Mouse (Mus musculus): ENCODE results near the gene Ints1.
A peak's percentile ranks its signal among the peaks of the same experiment; 100 is the strongest.
"Not testable (repeated sequence)": the region's sequence is repeated elsewhere in the genome, so short reads cannot be mapped to it uniquely, and the experiment has no call there.

The Ints1 gene

DNA sequence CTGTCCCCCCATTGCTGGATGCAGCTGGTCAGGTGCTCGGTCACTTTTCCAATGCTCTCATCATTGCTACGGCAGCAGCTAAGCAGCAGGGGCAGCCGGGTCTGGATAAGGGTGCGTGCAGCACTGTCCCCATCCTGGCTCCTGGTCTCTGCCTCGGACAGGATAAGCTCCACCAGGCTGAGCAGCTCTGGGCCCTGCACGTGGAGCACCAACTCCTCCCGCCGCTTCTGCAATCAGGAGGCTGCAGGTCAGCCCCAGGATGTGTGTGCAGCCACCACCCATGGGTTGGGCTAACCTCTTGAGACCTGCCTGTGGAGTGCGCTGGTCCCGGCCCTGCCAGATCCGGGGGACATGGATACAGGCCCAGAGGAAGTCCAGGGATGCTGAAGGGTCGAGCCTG, 19.3 kb downstream of the Ints1 start:
- no peak for DNase-seq (ENCODE audit: low spot score)

DNA sequence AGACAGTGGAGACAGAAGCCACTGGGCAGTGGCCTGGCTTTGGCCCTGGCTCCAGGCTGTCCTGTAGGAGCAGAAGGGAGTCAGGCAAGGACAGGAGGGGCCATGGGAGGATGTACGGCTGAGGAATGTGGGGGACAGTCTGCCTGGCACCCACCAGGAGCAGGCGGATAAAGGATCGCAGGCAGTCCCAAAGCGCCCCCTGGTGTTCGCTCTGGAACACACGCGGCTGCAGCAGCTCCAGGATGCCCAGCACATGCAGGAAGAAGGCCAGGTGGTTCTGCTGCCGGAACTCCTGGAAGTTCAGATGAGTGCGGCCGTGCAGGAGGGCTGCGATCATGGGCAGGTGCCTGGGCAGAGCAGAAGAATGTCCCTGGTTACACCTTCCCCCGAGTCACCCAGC, 20.7 kb downstream of the Ints1 start:
- DNase-seq (ENCODE audit: low spot score), result peak; percentile 71

DNA sequence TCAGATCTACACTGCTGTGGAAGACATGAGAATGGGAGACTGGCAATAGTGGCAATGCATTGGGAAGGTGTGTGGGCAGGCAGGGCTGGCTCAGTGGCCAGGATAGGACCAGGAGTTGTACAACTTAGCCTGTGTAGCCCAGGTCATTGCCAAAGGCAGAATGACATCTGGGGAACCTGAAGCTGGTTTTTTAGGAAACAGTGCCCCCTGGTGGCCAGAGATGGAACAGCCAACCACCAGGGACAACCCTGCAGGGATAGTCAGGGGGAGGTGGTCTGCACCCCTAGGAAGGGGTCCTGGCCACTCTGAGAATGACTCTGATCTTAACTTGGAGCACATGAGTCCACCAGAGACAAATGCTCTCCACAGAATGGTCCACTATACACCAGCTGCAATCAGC, 24.9 kb downstream of the Ints1 start:
- peak; percentile 83 for DNase-seq (ENCODE audit: low spot score)

DNA sequence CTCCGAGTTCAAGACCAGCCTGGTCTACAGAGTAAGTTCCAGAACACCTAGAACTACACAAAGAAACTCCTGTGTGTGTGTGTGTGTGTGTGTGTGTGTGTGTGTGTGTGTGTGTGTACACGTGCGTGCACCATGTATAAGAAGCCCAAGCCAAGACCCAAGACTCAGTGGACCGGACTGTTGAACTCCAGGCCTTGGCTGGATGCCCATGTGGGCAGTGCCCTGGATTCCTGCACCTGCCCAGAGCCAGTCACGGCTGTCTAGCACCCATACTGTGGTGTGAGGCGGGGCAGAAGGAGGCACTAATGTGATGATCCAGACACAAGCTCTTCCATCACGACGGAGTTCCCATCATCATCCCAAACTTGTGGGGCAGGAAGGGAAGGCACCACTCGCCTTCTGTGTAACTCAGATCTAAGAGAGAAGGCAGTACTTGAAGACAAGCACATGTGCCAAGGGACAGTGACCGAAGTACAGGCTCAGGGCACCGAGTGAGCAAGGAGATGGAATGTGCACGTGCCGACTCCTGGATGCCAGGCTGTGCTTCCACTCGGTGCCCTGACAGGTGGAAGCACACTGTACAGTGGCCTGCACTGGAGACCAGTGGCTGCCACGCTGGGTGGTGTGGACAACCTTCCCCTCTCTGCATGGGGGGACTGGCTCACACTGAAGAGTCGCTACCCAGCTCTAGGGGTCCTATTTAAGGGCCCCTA, 25.9 kb downstream of the Ints1 start:
- no peak for DNase-seq (ENCODE audit: low spot score)

DNA sequence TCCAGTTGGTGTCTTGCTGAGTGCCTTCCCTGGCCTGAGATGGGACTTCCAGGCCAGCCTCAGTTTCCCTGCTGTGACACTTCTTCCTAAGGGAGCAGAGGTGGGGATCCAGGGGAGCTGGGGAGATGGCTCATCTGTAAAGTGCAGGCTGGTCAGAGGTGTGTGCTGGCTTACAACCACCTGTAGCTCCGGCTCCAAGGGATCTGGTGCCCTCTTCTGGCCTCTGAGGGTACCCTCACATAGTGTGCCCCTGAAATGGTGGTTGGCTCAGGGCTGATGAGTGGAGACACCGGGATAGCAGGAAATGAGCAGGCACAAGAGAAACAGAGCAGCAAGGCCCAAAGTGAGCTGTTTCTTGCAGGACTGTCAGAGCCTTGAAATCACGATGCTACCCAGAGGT, 29.7 kb downstream of the Ints1 start:
- DNase-seq (ENCODE audit: low spot score), result peak; percentile 82

DNA sequence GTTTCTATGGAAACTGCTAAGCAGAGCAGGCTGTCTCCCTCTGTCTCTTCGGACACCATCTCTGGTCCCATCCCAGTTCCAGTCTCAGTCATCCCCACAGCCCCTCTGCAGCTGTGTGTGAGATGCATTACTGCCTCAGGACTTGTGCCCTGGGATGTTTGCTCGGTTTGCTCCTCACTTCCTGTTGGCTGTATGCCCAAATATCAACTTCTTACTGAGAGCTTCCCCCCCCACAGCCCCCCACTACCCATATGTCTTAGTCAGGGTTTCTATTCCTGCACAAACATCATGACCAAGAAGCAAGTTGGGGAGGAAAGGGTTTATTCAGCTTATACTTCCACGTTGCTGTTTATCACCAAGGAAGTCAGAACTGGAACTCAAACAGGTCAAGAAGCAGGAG, 32.8 kb downstream of the Ints1 start:
- DNase-seq (ENCODE audit: low spot score), result not testable (repeated sequence)

DNA sequence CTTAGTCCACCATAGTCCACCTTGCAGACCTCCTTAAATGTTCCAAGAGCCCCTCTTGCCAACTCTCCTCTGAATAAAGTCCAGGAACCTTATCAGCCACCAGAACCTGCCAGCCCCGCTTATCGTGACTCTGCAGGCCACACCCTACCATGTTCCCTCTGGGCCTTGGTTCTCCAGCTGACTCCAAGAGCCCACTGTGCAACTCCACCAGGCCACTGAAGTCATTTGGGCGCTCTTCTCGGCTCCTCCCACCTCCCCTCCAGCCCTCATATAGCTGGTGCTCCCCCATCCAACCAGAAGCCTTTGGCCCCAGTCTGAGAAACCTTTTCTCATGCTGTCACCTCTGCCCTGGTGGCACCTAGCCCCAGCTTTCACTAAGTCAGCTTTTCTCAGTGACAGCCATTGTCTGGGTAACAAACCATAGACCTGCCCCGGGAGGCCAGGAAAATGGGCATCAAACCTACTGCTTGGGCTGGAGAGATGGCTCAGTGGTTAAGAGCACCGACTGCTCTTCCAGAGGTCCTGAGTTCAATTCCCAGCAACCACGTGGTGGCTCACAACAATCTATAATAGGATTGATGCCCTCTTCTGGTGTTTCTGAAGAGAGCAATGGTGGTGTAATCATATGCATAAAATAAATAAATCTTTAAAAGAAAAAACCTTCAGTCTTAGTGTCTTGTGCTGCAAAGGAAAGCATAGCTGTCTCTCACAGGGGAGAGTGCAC, 36.7 kb downstream of the Ints1 start:
- no peak for DNase-seq (ENCODE audit: low spot score)

DNA sequence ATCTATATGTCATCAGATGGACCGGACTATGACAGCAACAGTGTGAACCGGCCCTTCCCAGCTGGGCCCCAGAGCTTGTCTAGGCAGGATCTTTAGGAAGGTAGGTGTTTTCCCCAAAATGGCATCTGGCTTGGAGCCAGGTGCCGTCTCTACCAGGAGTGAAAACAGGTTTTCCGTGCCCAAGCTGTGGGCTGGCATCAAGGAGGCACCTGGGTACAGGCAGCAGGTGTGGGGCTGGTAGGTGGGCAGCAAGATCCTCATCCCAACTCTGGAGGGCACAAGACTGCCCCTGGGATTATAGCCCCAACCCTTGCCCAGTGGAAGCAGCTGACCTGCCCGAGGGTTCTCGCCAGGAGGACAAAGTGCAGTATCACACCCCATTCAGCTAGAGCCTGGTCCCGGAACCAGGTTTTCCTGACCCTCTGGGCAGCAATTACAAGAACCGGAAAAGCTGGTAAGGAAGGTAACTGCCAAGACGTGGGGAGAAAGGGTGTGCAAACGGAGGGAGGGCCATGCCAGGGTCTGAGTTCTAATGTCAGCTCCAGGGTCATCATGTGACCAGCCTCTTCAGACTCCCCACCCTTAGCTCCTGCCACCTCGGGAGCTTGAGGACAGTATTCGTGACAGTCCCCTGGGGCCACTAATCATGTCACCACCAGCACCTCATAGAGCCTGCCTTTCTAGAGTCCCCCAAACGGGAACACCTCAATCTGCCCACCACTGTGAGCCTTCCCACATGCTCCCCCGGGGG, 37.5 kb downstream of the Ints1 start:
- DNase-seq (ENCODE audit: low spot score), result no peak

DNA sequence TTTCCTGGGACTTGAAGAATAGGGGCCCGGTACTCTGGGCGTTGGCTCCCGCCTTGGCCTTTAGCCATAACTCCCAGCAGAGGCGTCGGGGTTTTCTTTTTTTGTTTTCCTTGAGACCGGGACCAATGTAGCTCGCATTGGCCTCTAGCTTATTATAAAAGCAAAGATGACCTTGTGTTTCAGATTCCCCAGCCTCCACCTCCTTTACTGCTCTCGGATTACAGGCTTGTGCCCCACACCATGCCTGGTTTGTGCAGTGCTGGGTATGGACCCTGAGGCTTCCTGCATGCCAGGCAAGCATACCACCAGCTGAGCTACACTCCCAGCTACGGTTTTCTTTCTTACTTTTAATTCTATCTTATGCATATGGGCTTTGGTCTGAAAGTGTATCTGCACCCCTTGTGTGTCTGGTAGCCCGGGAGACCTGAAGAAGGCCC, 39.0 kb downstream of the Ints1 start:
- DNase-seq (ENCODE audit: low spot score), result no peak

DNA sequence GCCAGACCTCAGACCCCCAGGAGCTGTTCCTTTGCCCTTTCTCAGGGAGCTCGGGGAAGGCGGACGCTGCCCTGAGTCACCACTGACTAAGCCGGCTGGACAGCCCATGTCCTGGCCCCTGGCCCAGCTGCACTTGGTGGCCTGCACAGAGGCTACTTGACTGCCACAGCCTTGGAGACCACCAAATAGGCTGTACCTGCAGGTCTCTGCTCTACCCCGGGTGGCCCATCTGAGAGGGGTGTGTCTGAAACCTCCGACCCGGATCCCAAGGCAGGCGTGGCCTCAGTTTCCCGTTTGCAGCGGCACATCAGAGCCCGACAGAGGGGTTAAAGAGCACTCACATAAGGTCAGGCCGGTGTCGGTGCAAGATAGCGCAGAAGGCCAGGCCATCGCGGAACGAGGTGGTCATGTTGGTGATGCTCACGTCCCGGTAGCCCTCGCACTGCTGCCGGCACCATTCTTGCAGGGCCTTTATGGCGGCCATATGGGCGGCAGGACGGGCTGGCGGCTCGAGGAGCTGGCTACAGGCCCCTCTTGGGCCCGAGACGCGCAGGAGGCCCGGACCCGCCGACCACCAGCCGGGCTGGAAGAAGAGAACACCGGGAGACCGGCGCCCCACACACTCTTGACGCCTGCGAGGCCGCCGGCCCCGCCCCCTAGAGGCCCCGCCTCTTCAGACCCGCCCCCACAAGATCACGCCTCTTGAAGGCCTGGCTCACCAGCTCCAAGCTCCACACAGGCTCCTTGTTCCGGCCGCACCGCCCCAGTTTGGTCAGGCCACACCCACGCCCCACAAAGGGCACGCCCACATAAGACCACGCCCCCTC, 39.6 kb downstream of the Ints1 start, which contains the start of gene Micall2:
Micall2 (minus strand) TSS at position 660 of the 827 bp plus-strand sequence.
- DNase-seq (ENCODE audit: low spot score), result peak; percentile 99

DNA sequence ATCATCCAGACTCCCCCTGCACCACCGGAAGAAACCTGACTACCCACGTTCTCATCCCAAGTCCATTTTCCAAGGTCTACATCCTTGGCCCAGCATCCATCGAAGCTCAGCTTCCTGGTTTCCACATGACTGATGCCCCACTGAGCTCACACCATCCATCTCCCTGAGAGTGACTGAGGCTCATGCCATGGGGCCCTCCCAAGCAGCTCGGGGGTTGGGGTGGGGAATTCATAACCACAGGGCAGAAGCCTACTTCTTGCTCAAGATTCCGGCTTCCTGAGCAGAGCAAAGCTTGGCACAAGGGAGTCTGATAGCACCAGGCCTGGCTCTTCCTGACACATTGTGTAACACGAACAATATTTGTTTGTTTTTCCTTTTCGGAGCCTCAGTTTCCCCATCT, 40.7 kb downstream of the Ints1 start:
- DNase-seq (ENCODE audit: low spot score), result no peak

DNA sequence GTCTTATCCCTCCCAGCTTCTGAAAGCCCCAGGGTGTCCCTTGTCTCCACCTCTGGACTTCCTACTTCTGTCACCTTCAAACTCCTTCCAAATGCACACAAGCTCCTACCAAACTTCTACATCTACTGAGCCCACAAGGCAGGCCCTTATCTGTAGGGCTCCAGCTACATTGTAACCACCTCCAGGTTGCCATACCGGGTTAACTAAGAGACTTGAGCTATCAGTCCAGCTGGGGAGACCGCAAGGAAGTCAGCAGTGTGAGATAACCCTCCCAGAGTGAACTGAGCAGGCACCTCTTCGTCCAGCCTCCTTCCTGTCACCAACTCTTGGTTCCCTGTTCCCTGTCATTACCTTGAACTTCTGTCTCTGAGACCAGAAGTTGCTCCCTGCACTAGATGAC, 41.5 kb downstream of the Ints1 start:
- DNase-seq (ENCODE audit: low spot score), result no peak

DNA sequence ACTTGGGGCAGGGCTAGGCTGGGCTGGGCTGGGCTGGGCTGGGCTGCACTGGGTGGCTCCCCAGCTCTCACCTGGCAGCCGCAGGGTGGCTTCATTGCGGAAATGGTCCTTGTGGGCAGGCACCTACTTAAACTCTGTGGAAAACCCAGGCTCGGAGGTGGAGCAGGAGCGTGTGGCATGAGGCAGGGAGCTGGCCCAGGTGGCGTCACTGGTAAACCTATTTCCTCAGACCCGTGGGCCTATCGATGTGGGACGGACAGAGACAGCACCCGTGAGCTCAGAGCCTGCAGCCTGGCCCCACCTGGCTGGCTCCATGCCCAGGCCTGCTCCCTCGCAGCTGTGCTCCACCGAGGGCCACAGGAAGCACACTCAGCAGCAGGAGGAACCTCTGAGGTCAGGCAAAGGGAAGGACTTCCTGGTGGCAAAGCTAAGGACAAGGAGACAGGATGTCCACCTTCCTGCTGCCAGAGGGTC, 42.8 kb downstream of the Ints1 start:
- no peak for DNase-seq (ENCODE audit: low spot score)

DNA sequence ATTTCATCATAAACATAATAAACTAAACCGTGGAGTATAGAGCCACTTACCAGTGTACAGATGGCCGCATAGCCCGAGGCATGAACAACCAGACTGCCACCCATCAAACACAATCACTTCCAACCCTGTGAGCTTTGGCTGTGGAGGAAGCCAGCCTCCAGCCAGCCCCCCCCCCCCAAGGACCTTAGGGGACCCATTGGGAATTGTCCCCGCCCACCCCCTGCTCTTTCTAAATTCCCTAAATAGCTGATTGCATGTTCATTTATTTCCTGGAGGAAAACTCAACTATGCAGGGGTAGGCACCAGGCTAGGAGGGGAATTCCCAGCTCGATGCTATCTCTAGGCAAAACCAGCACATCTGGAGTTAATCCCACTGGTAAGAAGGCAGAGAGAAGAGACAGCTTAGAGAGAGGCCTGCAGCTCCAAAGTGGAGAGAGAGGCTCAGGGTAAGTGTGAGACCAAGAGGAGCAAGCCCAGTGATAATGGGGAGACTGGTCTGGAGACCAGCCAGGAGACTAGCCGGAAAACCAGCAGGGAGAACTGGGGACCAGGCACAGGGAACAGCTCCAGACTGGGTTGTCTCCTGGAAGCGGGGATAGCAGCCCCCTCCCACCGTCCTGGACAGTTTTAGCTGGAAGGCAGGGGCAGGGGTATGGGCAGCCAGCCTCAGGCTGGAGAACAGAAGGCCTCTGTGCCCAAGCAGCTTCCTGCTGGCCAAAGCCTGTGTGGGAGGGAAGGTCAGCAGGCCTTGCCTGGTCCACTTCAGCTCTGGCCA, 44.6 kb downstream of the Ints1 start:
- peak; percentile 58 for DNase-seq (ENCODE audit: low spot score)

DNA sequence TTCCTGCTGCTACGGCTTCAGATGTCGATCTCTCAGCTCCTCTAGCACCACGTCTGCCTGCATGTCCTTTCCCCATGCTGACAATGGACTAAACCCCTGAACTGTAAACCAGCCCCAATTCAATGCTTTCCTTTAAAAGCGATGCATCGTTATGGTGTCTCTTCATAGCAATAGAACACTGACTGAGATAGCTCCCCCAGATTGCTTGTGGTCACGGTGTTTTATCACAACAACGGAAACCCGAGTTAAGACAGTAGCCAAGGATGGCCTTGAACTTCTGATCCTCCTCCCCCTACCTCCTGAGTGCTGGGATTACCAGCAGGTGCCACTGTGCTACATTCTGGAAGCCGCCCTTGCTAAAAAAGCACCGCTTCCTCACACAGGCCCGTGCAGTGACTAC, 48.2 kb downstream of the Ints1 start:
- DNase-seq (ENCODE audit: low spot score), result no peak

DNA sequence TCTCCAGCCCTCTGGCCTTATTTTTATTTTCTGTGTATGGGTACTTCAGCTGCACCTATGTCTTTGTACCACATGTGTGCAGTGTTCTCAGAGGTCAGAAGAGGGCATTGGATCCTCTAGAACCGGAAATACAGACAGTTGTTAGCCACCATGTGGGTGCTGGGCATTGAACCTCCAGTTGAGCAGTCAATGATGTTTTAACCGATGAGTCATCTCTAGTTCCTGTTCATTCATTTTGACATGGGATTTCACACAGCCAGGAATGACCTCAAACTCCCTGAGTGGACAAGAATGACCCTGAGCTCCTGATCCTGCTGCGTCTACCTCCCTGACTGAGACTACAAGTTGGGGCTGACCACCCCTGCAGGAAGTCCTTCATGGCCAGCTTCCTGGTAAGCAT, 49.3 kb downstream of the Ints1 start:
- no peak for DNase-seq (ENCODE audit: low spot score)

DNA sequence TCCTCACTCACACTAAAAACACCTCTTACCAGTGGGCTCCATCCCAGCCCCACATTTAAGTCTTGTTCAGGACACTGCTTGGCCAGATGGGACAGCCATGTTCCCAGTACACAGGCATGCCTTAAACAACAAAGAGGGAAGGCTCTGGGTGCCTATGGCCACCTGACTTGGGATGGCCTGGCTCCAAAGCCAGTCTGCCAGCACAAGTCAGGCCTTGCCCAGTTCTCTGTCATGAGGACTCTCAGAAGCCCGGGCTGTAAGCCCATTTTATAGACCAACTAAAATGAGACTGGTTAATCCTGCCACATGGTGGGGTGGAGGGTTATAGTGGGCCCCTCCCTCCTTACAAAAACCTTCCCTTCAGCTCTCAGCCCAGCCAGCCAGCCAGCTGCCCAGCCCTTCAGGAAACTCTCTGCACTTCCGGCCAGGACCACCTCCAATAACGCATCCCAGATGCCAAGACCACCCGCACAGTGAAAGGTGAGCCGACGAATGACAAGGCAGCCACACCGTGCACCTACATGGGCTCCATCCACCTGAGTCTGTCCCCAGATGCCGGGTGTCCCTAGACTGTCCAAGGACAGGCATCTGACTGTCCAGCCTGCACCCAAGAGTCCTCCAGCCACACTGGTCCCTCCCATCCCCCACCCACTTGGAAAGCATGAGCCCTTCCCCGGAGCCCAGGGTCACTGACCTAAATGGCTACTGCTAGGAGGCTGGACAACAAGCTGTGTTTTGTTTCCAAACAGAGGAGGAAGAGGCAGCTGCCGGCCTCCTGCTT, 50.9 kb downstream of the Ints1 start:
- peak; percentile 77 for DNase-seq (ENCODE audit: low spot score)

DNA sequence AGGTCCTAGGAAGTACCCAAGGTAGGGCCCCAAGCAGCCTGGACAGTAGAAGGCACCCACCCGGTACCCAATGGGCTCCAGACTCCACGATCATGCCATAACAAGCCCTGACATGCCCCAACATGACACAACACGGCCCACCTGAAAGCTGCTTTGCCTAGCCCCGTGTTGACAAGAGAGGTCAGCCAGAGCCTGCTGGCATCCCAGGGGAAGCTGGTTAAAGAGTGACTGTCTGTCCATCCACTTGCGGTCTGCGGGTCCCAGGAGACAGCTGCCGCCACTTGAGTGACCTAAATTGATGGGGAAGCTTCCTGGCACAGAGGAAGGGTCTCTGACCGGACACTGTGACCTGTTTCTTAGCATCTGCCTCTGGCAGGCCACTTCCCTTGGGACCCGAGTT, 52.4 kb downstream of the Ints1 start:
- peak; percentile 22 for DNase-seq (ENCODE audit: low spot score)

DNA sequence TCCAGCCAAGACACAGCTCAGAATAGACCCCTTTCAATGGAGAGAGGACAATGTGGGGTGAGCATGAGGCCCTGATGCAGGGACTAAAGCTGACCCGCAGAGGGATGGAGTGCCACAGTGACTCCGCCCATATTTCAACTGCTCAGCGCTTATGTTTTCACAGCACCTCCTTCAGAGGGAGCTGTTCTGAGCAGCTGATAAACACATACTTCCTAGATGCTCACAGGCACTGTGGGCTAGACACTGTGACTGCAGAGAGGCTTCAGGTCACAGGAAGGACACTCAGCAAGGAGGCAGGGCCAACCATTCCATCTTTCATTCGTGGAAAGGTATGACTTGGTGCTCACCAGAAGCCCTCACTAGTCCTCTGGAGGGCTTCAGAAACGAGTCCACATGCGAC, 52.8 kb downstream of the Ints1 start:
- peak; percentile 24 for DNase-seq (ENCODE audit: low spot score)

DNA sequence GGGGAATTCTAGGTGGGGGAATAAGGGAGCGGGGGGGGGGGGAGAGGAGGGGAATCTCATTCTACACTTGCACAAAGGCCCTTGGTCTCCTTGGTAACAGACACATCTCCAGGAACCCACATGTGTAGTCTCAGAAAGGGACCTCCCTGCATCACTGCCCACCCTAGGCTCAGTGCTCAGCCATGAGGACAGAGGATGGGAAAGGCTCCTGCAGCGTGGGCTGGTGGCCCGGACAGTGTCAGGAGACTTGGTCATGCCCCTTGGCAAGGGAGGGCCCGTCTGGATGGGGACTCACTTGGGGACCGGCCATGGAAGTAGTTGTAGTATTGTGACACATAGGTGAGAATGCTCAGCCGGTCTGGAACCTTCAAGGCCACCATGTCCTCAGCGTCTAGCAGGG, 56.5 kb downstream of the Ints1 start:
- DNase-seq (ENCODE audit: low spot score), result no peak

Measured in embryo, embryonic 10.5 days (tissue).